Mouse (Mus musculus): ENCODE results near the gene Tspan5.

The Tspan5 gene

DNA sequence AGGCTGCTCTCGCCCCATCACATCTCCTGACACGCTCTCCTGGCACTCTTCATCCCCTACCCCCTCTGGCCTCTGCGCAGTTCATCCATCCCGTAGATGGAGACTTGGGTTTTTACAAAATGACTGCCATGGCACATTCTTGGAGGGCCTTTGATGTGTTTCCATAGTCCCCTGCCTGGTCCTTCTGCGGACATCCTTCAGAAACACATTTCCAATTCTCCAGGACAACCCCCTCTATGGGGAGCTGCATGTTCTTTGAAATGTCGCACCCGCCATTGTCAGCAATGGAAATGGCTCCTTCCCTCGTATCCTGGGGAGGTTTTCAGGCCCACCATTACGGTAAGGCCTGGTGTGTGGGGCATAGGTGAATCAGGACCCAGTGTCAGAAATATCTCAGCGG, 134.4 kb downstream of the Tspan5 start:
- DNase-seq (ENCODE audit: low spot score in 2 of 2): no peak

DNA sequence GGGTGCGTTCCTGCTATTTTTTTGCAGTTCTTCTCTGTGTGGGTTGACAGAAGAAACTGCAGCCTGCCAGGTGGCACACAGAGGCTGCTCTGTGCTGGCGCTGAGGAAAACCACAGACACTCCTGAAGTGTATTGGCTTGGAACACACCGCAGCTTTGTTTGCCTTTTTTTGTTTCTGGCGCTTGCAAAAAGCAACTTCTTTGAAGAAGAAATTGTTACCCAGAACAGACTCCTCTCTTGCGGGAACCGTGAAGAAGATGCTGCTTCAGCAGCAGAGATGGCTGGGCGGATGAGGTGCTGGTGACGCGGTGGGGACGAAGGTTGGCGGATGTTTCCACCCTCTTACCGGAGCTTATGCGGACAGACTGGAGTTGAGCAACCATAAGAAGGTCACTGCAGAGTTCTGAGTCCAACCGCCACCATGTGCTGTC, 135.0 kb downstream of the Tspan5 start:
- peak in 1 of 2 experiments; percentile 52 for DNase-seq (ENCODE audit: low spot score in 2 of 2)

GRCm38 (mm10) chr3:138877741-138878140, 135.7 kb downstream of the Tspan5 start:
- DNase-seq (ENCODE audit: low spot score in 2 of 2): no peak

DNA sequence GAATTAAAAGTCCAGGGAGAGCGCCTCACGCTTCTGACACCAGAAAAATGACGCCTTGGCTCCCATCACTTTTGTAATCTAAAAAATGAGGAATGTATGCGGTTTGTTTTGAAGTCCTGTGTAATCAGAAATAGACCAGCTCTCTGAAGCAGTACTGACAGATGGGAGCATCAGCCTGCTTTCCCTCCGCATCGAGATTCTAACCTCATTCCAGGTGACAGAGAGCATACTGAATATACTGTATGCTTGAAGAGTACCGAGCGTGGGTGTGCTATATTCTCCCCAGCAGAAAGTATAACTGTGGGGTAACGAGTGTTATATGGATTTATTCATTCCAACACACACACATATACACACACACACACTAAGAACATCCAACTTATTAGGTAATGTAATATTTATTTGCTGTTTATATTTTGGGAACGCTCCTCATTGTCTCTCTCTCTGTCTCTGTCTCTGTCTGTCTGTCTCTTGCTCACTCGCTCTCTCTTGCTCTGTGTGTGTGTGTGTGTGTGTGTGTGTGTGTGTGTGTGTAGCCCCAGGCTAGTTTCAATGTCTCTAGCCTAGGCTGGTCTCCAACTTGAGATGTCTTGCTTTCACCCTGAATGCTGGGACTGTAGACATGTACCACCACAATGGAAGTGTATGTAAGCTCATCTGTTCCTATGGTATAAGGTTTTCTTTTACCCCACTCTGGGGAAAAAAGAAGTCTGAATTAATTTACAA, 139.2 kb downstream of the Tspan5 start:
- DNase-seq (ENCODE audit: low spot score in 2 of 2): peak; percentile 36 to 44

DNA sequence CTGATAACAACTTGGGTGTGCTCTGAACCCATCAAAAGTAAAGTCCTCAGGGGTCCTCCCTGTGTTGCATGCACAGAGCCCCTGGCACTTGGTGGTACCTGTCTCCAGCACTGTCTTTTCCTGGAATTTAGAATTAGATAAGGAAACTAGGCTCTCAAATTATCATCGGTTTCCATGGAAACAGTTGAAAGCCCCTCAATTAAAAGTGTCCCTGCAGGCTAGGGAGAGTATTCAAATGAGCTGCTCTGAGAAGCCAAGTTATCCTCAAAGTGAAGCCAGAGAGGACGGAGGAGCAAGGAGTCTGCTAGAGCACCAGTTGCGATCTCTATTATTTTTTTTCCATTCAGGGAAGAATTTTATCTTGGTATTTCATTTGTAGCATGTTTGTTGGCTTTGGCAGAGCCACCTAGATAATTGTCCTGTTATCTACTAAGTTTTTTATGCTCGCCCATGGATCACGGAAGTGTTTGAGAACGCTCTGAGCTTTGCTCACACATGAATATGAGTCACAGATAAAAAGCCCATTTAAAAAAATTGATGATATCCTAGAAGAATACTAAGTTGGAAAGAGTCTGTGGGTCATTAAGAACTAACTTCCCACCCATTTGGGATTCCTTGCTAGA, 139.8 kb downstream of the Tspan5 start:
- DNase-seq (ENCODE audit: low spot score in 2 of 2): no peak

GRCm38 (mm10) chr3:138886121-138886520, 144.1 kb downstream of the Tspan5 start:
- no peak for DNase-seq (ENCODE audit: low spot score in 2 of 2)

DNA sequence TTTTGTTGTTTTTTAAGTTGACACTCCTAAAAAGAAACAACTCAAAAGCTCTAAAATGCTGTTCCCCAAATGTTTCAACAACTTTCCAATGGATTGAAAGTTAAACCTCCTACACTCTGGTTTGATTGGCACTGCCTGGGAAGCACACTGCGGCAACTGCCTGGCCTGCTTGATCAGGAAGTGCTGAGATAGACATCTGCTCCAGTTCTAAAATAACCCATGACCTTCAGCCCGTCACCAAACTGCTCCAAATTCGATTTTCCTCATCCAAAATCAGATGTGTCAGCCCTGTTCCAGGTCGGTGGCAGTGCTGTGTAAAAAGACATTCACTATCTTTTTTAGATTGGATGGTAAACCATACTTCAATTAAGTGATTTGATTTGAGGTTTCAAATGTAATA, 147.2 kb downstream of the Tspan5 start:
- no peak for DNase-seq (ENCODE audit: low spot score in 2 of 2)

GRCm38 (mm10) chr3:138889769-138890295, 147.8 kb downstream of the Tspan5 start:
- no peak for DNase-seq (ENCODE audit: low spot score in 2 of 2)

- no peak for DNase-seq (ENCODE audit: low spot score in 2 of 2)
Observed at GRCm38 (mm10) chr3:138893520-138893919, 151.5 kb downstream of the Tspan5 start.

DNA sequence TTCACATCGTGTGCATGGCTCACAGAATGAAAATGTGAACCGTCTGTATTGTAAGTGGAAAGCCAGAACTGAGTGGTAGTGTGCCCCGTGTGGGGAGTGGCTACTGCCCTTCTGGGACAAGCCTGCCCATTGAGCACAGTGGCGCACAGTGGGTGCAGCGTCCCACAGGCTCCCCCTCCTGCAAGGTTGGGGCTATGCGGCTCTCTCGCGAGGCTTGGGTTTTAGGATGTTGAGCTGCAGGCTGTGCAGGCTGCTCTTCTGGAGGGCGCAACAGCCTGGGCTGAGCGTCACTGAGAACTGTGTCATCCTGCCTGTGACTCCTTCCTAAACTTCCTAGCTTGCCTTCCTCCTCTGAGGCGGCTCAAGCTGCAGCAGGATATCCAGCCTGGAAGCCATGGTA, 155.5 kb downstream of the Tspan5 start:
- no peak for DNase-seq (ENCODE audit: low spot score in 2 of 2)

DNA sequence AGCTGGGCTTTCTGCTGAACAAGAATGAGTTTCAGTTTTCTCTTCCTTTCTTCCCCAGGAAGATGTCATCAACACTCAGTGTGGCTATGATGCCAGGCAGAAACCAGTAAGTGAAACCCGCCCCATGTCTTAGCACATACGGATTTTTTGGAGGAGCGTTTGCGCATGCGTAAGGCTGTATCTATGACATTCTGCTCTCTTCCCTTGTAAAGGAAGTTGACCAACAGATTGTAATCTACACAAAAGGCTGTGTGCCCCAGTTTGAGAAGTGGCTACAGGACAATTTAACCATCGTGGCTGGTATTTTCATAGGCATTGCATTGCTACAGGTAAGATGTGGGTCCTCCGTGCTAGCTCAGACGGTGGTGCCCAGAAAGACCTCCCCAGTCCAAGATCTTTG, 156.1 kb downstream of the Tspan5 start:
- no peak for DNase-seq (ENCODE audit: low spot score in 2 of 2)

GRCm38 (mm10) chr3:138900571-138901141, 158.7 kb downstream of the Tspan5 start:
- peak; percentile 59 to 61 for DNase-seq (ENCODE audit: low spot score in 2 of 2)

DNA sequence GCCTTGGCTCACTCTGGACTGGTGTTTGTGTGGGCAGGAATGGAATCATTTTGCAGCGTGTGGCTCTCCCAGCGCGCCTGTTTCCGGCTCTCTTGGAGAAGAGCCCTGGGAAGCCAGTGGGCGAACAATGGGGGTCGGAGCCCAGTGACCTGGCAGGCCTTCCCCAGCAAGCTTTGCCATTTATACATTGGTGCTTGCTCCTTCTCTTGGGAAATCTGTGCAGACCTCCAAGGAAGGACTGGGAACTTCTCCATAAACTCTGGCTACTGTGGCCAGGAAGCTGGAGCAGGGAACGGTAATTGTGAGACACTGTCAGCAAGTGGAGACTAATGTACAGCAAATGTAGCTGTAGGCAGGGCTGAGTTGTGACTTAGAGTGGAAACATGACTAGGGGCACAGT, 163.7 kb downstream of the Tspan5 start:
- DNase-seq (ENCODE audit: low spot score in 2 of 2): peak; percentile 32 to 37

- peak; percentile 68 to 79 for DNase-seq (ENCODE audit: low spot score in 2 of 2)
Observed at GRCm38 (mm10) chr3:138906112-138906880, 164.3 kb downstream of the Tspan5 start.

- DNase-seq (ENCODE audit: low spot score in 2 of 2): no peak
Observed at GRCm38 (mm10) chr3:138909313-138909712, 167.3 kb downstream of the Tspan5 start.

- DNase-seq (ENCODE audit: low spot score in 2 of 2): no peak
Observed at GRCm38 (mm10) chr3:138912504-138912903, 170.5 kb downstream of the Tspan5 start.

GRCm38 (mm10) chr3:138914626-138915288, 172.8 kb downstream of the Tspan5 start:
- peak in 1 of 2 experiments; percentile 31 for DNase-seq (ENCODE audit: low spot score in 2 of 2)

DNA sequence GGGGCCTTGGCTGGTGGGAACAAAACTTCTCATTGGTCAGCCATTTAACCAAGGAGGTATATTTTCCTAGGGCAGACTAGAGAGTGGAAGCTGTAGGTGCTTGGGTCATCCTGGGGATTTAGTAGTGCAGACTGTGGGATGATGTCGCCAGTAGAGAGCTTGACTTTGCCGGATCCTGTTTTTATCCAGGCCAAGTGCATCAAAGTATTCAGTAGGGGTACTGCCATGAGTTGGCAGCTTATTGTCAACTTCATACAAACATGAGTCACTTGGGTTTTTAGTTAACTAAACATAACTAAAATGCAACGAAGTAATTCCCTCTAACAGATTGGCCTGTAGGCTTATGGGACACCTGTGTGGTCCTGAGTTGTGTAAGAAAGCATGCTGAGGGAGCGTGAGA, 174.6 kb downstream of the Tspan5 start:
- no peak for DNase-seq (ENCODE audit: low spot score in 2 of 2)

GRCm38 (mm10) chr3:138917016-138917415, 175.0 kb downstream of the Tspan5 start:
- no peak for DNase-seq (ENCODE audit: low spot score in 2 of 2)

- DNase-seq (ENCODE audit: low spot score in 2 of 2): no peak
Observed at GRCm38 (mm10) chr3:138918241-138918640, 176.2 kb downstream of the Tspan5 start.

- no peak for DNase-seq (ENCODE audit: low spot score in 2 of 2)
Observed at GRCm38 (mm10) chr3:138926161-138926560, 184.2 kb downstream of the Tspan5 start.

Data from right cerebral cortex, adult 2 months (tissue).